Mouse (Mus musculus): ENCODE measurements around the gene Ano10. TPM values are rescaled to one million over a fixed set of nuclear protein-coding genes. Genes with fewer than 3 reads are reported as not detected.

The Ano10 gene
- total and polyA plus RNA-seq, 2 experiments from 2014 or later = 34.5 to 48.6 TPM

GRCm38 (mm10) chr9:122242856-122243255 lies 51.4 kb downstream of the Ano10 start:
- no peaks in the 10 kb centered on the region for H3K4me1 ChIP-seq (ENCODE audit: insufficient read depth, low read length)
- 0 out of 2 replicates have a peak overlapping the region, but pooled peaks have one; percentile 32 for H3K27ac ChIP-seq
- TF ChIP-seq CTCF (IDR thresholded peaks at IDR 0.05; ENCODE audit: low read depth) = no peak
- H3K4me3 ChIP-seq (ENCODE audit: low read length) = no peak overlapping the region
- H3K9me3 ChIP-seq (ENCODE audit: low read length) = no peaks in the 10 kb centered on the region
- ATAC-seq (no peak), DNase-seq (ENCODE audit: low spot score) (no peak)
- H3K27me3 ChIP-seq (ENCODE audit: insufficient read depth, low read length) = no peaks in the 10 kb centered on the region
- H3K4me2 ChIP-seq (ENCODE audit: low read depth, low read length) = no peak overlapping the region
- no peaks in the 10 kb centered on the region for H3K36me3 ChIP-seq (ENCODE audit: insufficient read depth, low read length)
- H3K9ac ChIP-seq (replicated peaks; ENCODE audit: low read length) = no peak overlapping the region
- 33% methylated on average over 7 of the region's 7 CpGs for WGBS

GRCm38 (mm10) chr9:122241812-122242400 lies 52.3 kb downstream of the Ano10 start:
- Histone ChIP-seq H3K9me3 (ENCODE audit: low read length) (no peaks in the 10 kb centered on the region), H3K36me3 (ENCODE audit: insufficient read depth, low read length) (no peaks in the 10 kb centered on the region), H3K27me3 (ENCODE audit: insufficient read depth, low read length) (no peaks in the 10 kb centered on the region), H3K27ac (peak overlapping the region; percentile 32; the same call in 1 of the 2 replicates), H3K4me2 (ENCODE audit: low read depth, low read length) (no peak overlapping the region), H3K4me3 (ENCODE audit: low read length) (no peak overlapping the region), H3K9ac (replicated peaks; ENCODE audit: low read length) (no peak overlapping the region), H3K4me1 (ENCODE audit: insufficient read depth, low read length) (no peaks in the 10 kb centered on the region)
- WGBS = 57% methylated on average over 10 of the region's 10 CpGs
- DNase-seq (ENCODE audit: low spot score) (peak; percentile 63), ATAC-seq (peak; percentile 78)
- no peak for TF ChIP-seq CTCF (IDR thresholded peaks at IDR 0.05; ENCODE audit: low read depth)

GRCm38 (mm10) chr9:122240629-122241199 lies 53.5 kb downstream of the Ano10 start:
- DNase-seq (ENCODE audit: low spot score) (peak; percentile 18), ATAC-seq (0 out of 2 replicates have a peak, but pooled peaks have one; percentile 38)
- H3K4me3 ChIP-seq (ENCODE audit: low read length) = no peak overlapping the region
- no peaks in the 10 kb centered on the region for H3K27me3 ChIP-seq (ENCODE audit: insufficient read depth, low read length)
- no peak overlapping the region for H3K9ac ChIP-seq (replicated peaks; ENCODE audit: low read length)
- WGBS = 20% methylated on average over 8 of the region's 8 CpGs
- H3K4me2 ChIP-seq (ENCODE audit: low read depth, low read length) = no peak overlapping the region
- no peaks in the 10 kb centered on the region for H3K9me3 ChIP-seq (ENCODE audit: low read length)
- no peaks in the 10 kb centered on the region for H3K4me1 ChIP-seq (ENCODE audit: insufficient read depth, low read length)
- no peak for TF ChIP-seq CTCF (IDR thresholded peaks at IDR 0.05; ENCODE audit: low read depth)
- no peak overlapping the region for H3K27ac ChIP-seq
- no peaks in the 10 kb centered on the region for H3K36me3 ChIP-seq (ENCODE audit: insufficient read depth, low read length)

GRCm38 (mm10) chr9:122234741-122235140 lies 59.5 kb downstream of the Ano10 start:
- Histone ChIP-seq H3K27ac (no peak overlapping the region), H3K36me3 (ENCODE audit: insufficient read depth, low read length) (no peaks in the 10 kb centered on the region), H3K4me1 (ENCODE audit: insufficient read depth, low read length) (no peaks in the 10 kb centered on the region), H3K4me2 (ENCODE audit: low read depth, low read length) (no peak overlapping the region), H3K27me3 (ENCODE audit: insufficient read depth, low read length) (no peaks in the 10 kb centered on the region), H3K4me3 (ENCODE audit: low read length) (no peak overlapping the region), H3K9ac (replicated peaks; ENCODE audit: low read length) (no peak overlapping the region), H3K9me3 (ENCODE audit: low read length) (no peaks in the 10 kb centered on the region)
- TF ChIP-seq CTCF (IDR thresholded peaks at IDR 0.05; ENCODE audit: low read depth) = no peak
- DNase-seq (ENCODE audit: low spot score) = no peak
- ATAC-seq = no peak
- WGBS = 71% methylated on average over 3 of the region's 3 CpGs

GRCm38 (mm10) chr9:122233972-122234345 lies 60.3 kb downstream of the Ano10 start:
- Histone ChIP-seq H3K9me3 (ENCODE audit: low read length) (no peaks in the 10 kb centered on the region), H3K4me1 (ENCODE audit: insufficient read depth, low read length) (no peaks in the 10 kb centered on the region), H3K36me3 (ENCODE audit: insufficient read depth, low read length) (no peaks in the 10 kb centered on the region), H3K9ac (replicated peaks; ENCODE audit: low read length) (no peak overlapping the region), H3K27ac (no peak overlapping the region), H3K4me2 (ENCODE audit: low read depth, low read length) (no peak overlapping the region), H3K4me3 (ENCODE audit: low read length) (no peak overlapping the region), H3K27me3 (ENCODE audit: insufficient read depth, low read length) (no peaks in the 10 kb centered on the region)
- ATAC-seq = no peak
- TF ChIP-seq CTCF (IDR thresholded peaks at IDR 0.05; ENCODE audit: low read depth) = no peak
- 77% methylated on average over 7 of the region's 7 CpGs for WGBS
- no peak for DNase-seq (ENCODE audit: low spot score)

GRCm38 (mm10) chr9:122233316-122233971 lies 60.8 kb downstream of the Ano10 start:
- Histone ChIP-seq H3K4me2 (ENCODE audit: low read depth, low read length) (no peak overlapping the region), H3K9me3 (ENCODE audit: low read length) (no peaks in the 10 kb centered on the region), H3K27me3 (ENCODE audit: insufficient read depth, low read length) (no peaks in the 10 kb centered on the region), H3K4me3 (ENCODE audit: low read length) (no peak overlapping the region), H3K27ac (no peak overlapping the region), H3K36me3 (ENCODE audit: insufficient read depth, low read length) (no peaks in the 10 kb centered on the region), H3K9ac (replicated peaks; ENCODE audit: low read length) (no peak overlapping the region), H3K4me1 (ENCODE audit: insufficient read depth, low read length) (no peaks in the 10 kb centered on the region)
- no peak for ATAC-seq
- no peak for DNase-seq (ENCODE audit: low spot score)
- WGBS = 91% methylated on average over 8 of the region's 8 CpGs
- TF ChIP-seq CTCF (IDR thresholded peaks at IDR 0.05; ENCODE audit: low read depth) = no peak

GRCm38 (mm10) chr9:122232912-122233311 lies 61.3 kb downstream of the Ano10 start:
- Histone ChIP-seq H3K4me3 (ENCODE audit: low read length) (no peak overlapping the region), H3K36me3 (ENCODE audit: insufficient read depth, low read length) (no peaks in the 10 kb centered on the region), H3K27me3 (ENCODE audit: insufficient read depth, low read length) (no peaks in the 10 kb centered on the region), H3K9me3 (ENCODE audit: low read length) (no peaks in the 10 kb centered on the region), H3K4me2 (ENCODE audit: low read depth, low read length) (no peak overlapping the region), H3K27ac (no peak overlapping the region), H3K4me1 (ENCODE audit: insufficient read depth, low read length) (no peaks in the 10 kb centered on the region), H3K9ac (replicated peaks; ENCODE audit: low read length) (no peak overlapping the region)
- ATAC-seq (no peak), DNase-seq (ENCODE audit: low spot score) (no peak)
- 76% methylated on average over 2 of the region's 2 CpGs for WGBS
- no peak for TF ChIP-seq CTCF (IDR thresholded peaks at IDR 0.05; ENCODE audit: low read depth)
